Mouse (Mus musculus) midbrain, embryonic 10.5 days (tissue): Measurements from ENCODE around the gene Wbp2. TPM values are rescaled to one million over a fixed set of nuclear protein-coding genes. Genes with fewer than 3 reads are reported as not detected.

Source experiments
- DNase-seq: peaks from one replicate; pipeline ENCODE4 v3.0.0-alpha.2; 2017; ENCODE audit warnings: low spot score
- H3K27ac ChIP-seq: fragments of 300-500 bp; sonication (generic); replicated peaks from 2 replicates; pipeline ENCODE4 v1.5.1; 2016; ENCODE audit warnings: mild to moderate bottlenecking
- H3K27me3 ChIP-seq: fragments of 300-500 bp; sonication (generic); 2 replicates; pipeline ENCODE4 v1.6.1; 2016; ENCODE audit warnings: low read depth, mild to moderate bottlenecking; ENCODE audit not compliant: poor library complexity, severe bottlenecking
- H3K36me3 ChIP-seq: fragments of 300-500 bp; sonication (generic); 2 replicates; pipeline ENCODE4 v1.6.1; 2016; ENCODE audit warnings: mild to moderate bottlenecking, moderate library complexity
- H3K4me1 ChIP-seq: fragments of 300-500 bp; sonication (generic); 2 replicates; pipeline ENCODE4 v1.6.1; 2016
- H3K4me3 ChIP-seq: fragments of 300-500 bp; sonication (generic); 2 replicates; pipeline ENCODE4 v1.5.1; 2016; ENCODE audit warnings: mild to moderate bottlenecking, moderate library complexity
- H3K9me3 ChIP-seq: fragments of 300-500 bp; sonication (generic); replicated peaks from 2 replicates; pipeline ENCODE4 v1.6.1; 2016; ENCODE audit warnings: mild to moderate bottlenecking
- WGBS: fragments of 180-500 bp; shearing (Covaris S2); methylation state at CpG from one replicate; pipeline ENCODE4 v1.1.7; 2016; 5-methylcytosine and 5-hydroxymethylcytosine counted together
- polyA plus RNA-seq: library from polyadenylated mRNA; unstranded; fragments of >200 nt; fragmentation: Nextera tagmentation; extraction: Ambion mirVana; gene quantifications from 2 replicates; pipeline ENCODE4 v1.2.1, GENCODE M21; 2016

The Wbp2 gene
- polyA plus RNA-seq = 91.8 and 109 TPM in 2 replicates

- 7% methylated on average over 40 of the region's 43 CpGs for WGBS
- Histone ChIP-seq H3K27ac (peak within 1 kb of the TSS; percentile 92), H3K4me1 (peaks cover 25% of the 10 kb centered on the region)
These were observed at the start of gene Wbp2 for GRCm38 (mm10) chr11:116086258-116087193. Gene Wbp2, minus strand, starts transcription at chr11:116086995.

GRCm38 (mm10) chr11:116134171-116134570, 47.4 kb upstream of the Wbp2 start:
- peaks cover 59% of the 10 kb centered on the region for H3K36me3 ChIP-seq
- no peak overlapping the region for H3K4me3 ChIP-seq
- no peak overlapping the region for H3K27ac ChIP-seq
- 90% methylated on average over 10 of the region's 10 CpGs for WGBS
- H3K4me1 ChIP-seq = peaks cover 48% of the 10 kb centered on the region
- H3K27me3 ChIP-seq = peaks cover 16% of the 10 kb centered on the region
- no peaks in the 10 kb centered on the region for H3K9me3 ChIP-seq
- DNase-seq = no peak

More at GRCm38 (mm10) chr11:116086258-116087193, at the start of gene Wbp2:
- H3K27me3 ChIP-seq = no peaks in the 10 kb centered on the region
- peaks cover 28% of the 10 kb centered on the region for H3K36me3 ChIP-seq
- no peaks in the 10 kb centered on the region for H3K9me3 ChIP-seq
- peak within 1 kb of the TSS; percentile 63 for H3K4me3 ChIP-seq
- peak; percentile 98 for DNase-seq

- Histone ChIP-seq H3K27ac (no peak overlapping the region), H3K4me3 (no peak overlapping the region), H3K9me3 (no peaks in the 10 kb centered on the region), H3K36me3 (peaks cover 59% of the 10 kb centered on the region), H3K4me1 (peaks cover 47% of the 10 kb centered on the region), H3K27me3 (peaks cover 23% of the 10 kb centered on the region)
- no peak for DNase-seq
- WGBS = 87% methylated on average over 5 of the region's 5 CpGs
These were observed 46.7 kb upstream of the Wbp2 start for GRCm38 (mm10) chr11:116133497-116133896.

GRCm38 (mm10) chr11:116132366-116133333, 45.9 kb upstream of the Wbp2 start:
- peaks cover 59% of the 10 kb centered on the region for H3K36me3 ChIP-seq
- H3K27ac ChIP-seq = no peak overlapping the region
- peaks cover 45% of the 10 kb centered on the region for H3K4me1 ChIP-seq
- no peak for DNase-seq
- H3K27me3 ChIP-seq = peaks cover 24% of the 10 kb centered on the region
- no peak overlapping the region for H3K4me3 ChIP-seq
- no peaks in the 10 kb centered on the region for H3K9me3 ChIP-seq
- WGBS = 85% methylated on average over 16 of the region's 16 CpGs

GRCm38 (mm10) chr11:116131349-116132170, 44.8 kb upstream of the Wbp2 start:
- Histone ChIP-seq H3K4me1 (peaks cover 45% of the 10 kb centered on the region), H3K36me3 (peaks cover 54% of the 10 kb centered on the region), H3K27me3 (peaks cover 24% of the 10 kb centered on the region), H3K27ac (peak overlapping the region; percentile 88), H3K4me3 (peak overlapping the region; percentile 67), H3K9me3 (no peaks in the 10 kb centered on the region)
- DNase-seq = no peak
- WGBS = 86% methylated on average over 15 of the region's 15 CpGs

GRCm38 (mm10) chr11:116130488-116131205, 43.9 kb upstream of the Wbp2 start, which contains the start of gene Trim65:
Gene Trim65, minus strand, starts transcription at chr11:116131128.
- WGBS = 3% methylated on average over 69 of the region's 69 CpGs
- peak within 1 kb of the TSS; percentile 88 for H3K27ac ChIP-seq
- peaks cover 53% of the 10 kb centered on the region for H3K36me3 ChIP-seq
- H3K4me1 ChIP-seq = peaks cover 45% of the 10 kb centered on the region
- H3K4me3 ChIP-seq = peak within 1 kb of the TSS; percentile 67
- peaks cover 24% of the 10 kb centered on the region for H3K27me3 ChIP-seq
- DNase-seq = peak; percentile 86
- H3K9me3 ChIP-seq = no peaks in the 10 kb centered on the region

- H3K36me3 ChIP-seq = peaks cover 51% of the 10 kb centered on the region
- WGBS = 48% methylated on average over 8 of the region's 8 CpGs
- no peak for DNase-seq
- H3K9me3 ChIP-seq = no peaks in the 10 kb centered on the region
- H3K4me1 ChIP-seq = peaks cover 45% of the 10 kb centered on the region
- H3K4me3 ChIP-seq = peak overlapping the region; percentile 67
- peak overlapping the region; percentile 88 for H3K27ac ChIP-seq
- peaks cover 24% of the 10 kb centered on the region for H3K27me3 ChIP-seq
These were observed 43.2 kb upstream of the Wbp2 start for GRCm38 (mm10) chr11:116129993-116130487.

GRCm38 (mm10) chr11:116129091-116129790, 42.4 kb upstream of the Wbp2 start:
- Histone ChIP-seq H3K4me3 (peak overlapping the region; percentile 67; the same call in 1 of the 2 replicates), H3K9me3 (no peaks in the 10 kb centered on the region), H3K4me1 (peaks cover 45% of the 10 kb centered on the region), H3K27ac (peak overlapping the region; percentile 88), H3K27me3 (peaks cover 24% of the 10 kb centered on the region), H3K36me3 (peaks cover 43% of the 10 kb centered on the region)
- DNase-seq = no peak
- WGBS = 83% methylated on average over 9 of the region's 9 CpGs

GRCm38 (mm10) chr11:116127986-116128385, 41.2 kb upstream of the Wbp2 start:
- Histone ChIP-seq H3K27me3 (peaks cover 24% of the 10 kb centered on the region), H3K36me3 (peaks cover 31% of the 10 kb centered on the region), H3K27ac (peak overlapping the region; percentile 71), H3K4me3 (peak overlapping the region; percentile 36; the same call in 1 of the 2 replicates), H3K4me1 (peaks cover 45% of the 10 kb centered on the region), H3K9me3 (no peaks in the 10 kb centered on the region)
- WGBS = 77% methylated on average over 9 of the region's 9 CpGs
- no peak for DNase-seq

GRCm38 (mm10) chr11:116127156-116127980, 40.6 kb upstream of the Wbp2 start, which contains the start of gene Trim47:
Gene Trim47, minus strand, starts transcription at chr11:116127210.
- H3K27me3 ChIP-seq = peaks cover 24% of the 10 kb centered on the region
- DNase-seq = peak; percentile 68
- peak within 1 kb of the TSS; percentile 36 for H3K4me3 ChIP-seq
- peaks cover 45% of the 10 kb centered on the region for H3K4me1 ChIP-seq
- peak within 1 kb of the TSS; percentile 71 for H3K27ac ChIP-seq
- no peaks in the 10 kb centered on the region for H3K9me3 ChIP-seq
- H3K36me3 ChIP-seq = peaks cover 24% of the 10 kb centered on the region
- WGBS = 26% methylated on average over 23 of the region's 23 CpGs
